Mouse (Mus musculus) heart, embryonic 16.5 days (tissue): ENCODE data around the gene Evi2b. TPM values are rescaled to one million over a fixed set of nuclear protein-coding genes. Genes with fewer than 3 reads are reported as not detected.

Experiments
- ATAC-seq: fragments of 200-750 bp; cut with Nextera tagmentation; replicated peaks from 2 replicates; pipeline ENCODE4 v1.8.0; 2017; ENCODE audit warnings: moderate number of reproducible peaks; ENCODE audit not compliant: insufficient read depth, low FRiP score; ENCODE audit errors: extremely low read depth
- H3K27ac ChIP-seq: fragments of 300-500 bp; sonication (generic); 2 replicates; pipeline ENCODE4 v1.5.1; 2014; ENCODE audit warnings: mild to moderate bottlenecking, low read length, control low read depth, moderate library complexity
- H3K27me3 ChIP-seq: fragments of 300-500 bp; sonication (generic); 2 replicates; pipeline ENCODE4 v1.6.1; 2014; ENCODE audit warnings: low read length, mixed read lengths; ENCODE audit not compliant: control insufficient read depth, insufficient read depth
- H3K36me3 ChIP-seq: fragments of 300-500 bp; sonication (generic); 2 replicates; pipeline ENCODE4 v1.6.1; 2014; ENCODE audit not compliant: control insufficient read depth, insufficient read depth
- H3K4me1 ChIP-seq: fragments of 300-500 bp; sonication (generic); 2 replicates; pipeline ENCODE4 v1.6.1; 2014; ENCODE audit warnings: low read length, mixed read lengths; ENCODE audit not compliant: control insufficient read depth, insufficient read depth
- H3K4me2 ChIP-seq: fragments of 300-500 bp; sonication (generic); 2 replicates; pipeline ENCODE4 v1.6.1; 2014; ENCODE audit warnings: low read depth, mild to moderate bottlenecking, control low read depth, low read length
- H3K4me3 ChIP-seq: fragments of 300-500 bp; sonication (generic); 2 replicates; pipeline ENCODE4 v1.5.1; 2014; ENCODE audit warnings: mild to moderate bottlenecking, control low read depth, low read length
- H3K9ac ChIP-seq: fragments of 300-500 bp; sonication (generic); 2 replicates; pipeline ENCODE4 v1.6.1; 2014; ENCODE audit warnings: low read length, control low read depth
- H3K9me3 ChIP-seq: fragments of 300-500 bp; sonication (generic); replicated peaks from 2 replicates; pipeline ENCODE4 v1.6.1; 2016; ENCODE audit warnings: low read length; ENCODE audit not compliant: control insufficient read depth
- WGBS: fragments of 180-500 bp; shearing (Covaris S2); extraction: QIAGEN DNeasy Blood & Tissue Kit; methylation state at CpG from one replicate; pipeline ENCODE4 v1.1.7; 2014; 5-methylcytosine and 5-hydroxymethylcytosine counted together
- polyA plus RNA-seq: library from polyadenylated mRNA; unstranded; fragments of >200 nt; fragmentation: Nextera tagmentation; extraction: Ambion mirVana; gene quantifications from 2 replicates; pipeline ENCODE4 v1.2.1, GENCODE M21; 2015

The Evi2b gene
- polyA plus RNA-seq, 1 experiment from 2014 or later: 2.0 TPM

DNA sequence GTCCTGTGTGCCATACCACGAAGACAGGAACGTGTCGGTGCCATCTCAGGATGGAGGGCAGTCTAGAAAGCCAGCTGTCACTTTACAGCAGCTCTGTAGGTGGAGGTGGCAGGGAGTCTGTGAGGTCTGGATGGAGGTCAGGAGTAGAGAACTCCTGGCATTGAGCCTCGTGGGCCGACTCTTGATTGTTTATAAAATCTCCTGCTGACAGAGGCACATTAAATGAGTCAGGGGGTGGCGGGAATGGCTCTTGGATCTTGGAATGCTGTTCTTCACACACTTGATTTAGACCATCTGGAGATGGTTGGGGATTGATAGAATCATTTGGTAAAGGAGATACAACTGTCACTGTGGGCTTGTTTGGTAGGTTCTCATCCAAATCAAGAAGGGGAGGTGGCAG lies 8.2 kb downstream of the Evi2b start:
- no peaks in the 10 kb centered on the region for H3K9me3 ChIP-seq
- H3K9ac ChIP-seq: no peak overlapping the region
- WGBS: 69% methylated on average over 6 of the region's 6 CpGs
- H3K36me3 ChIP-seq: 0 out of 2 replicates have a peak, but pooled peaks cover 2% of the 10 kb centered on the region
- H3K27me3 ChIP-seq: no peaks in the 10 kb centered on the region
- ATAC-seq: no peak
- H3K27ac ChIP-seq: no peak overlapping the region
- H3K4me3 ChIP-seq: no peak overlapping the region
- H3K4me1 ChIP-seq: no peaks in the 10 kb centered on the region
- no peak overlapping the region for H3K4me2 ChIP-seq

- Histone ChIP-seq H3K9ac (no peak overlapping the region), H3K27ac (no peak overlapping the region), H3K4me1 (no peaks in the 10 kb centered on the region), H3K9me3 (no peaks in the 10 kb centered on the region), H3K4me3 (no peak overlapping the region), H3K4me2 (no peak overlapping the region), H3K36me3 (0 out of 2 replicates have a peak, but pooled peaks cover 2% of the 10 kb centered on the region), H3K27me3 (no peaks in the 10 kb centered on the region)
- no peak for ATAC-seq
- 88% methylated on average over 3 of the region's 3 CpGs for WGBS
Observed at GRCm38 (mm10) chr11:79511970-79512369, 11.6 kb downstream of the Evi2b start.

DNA sequence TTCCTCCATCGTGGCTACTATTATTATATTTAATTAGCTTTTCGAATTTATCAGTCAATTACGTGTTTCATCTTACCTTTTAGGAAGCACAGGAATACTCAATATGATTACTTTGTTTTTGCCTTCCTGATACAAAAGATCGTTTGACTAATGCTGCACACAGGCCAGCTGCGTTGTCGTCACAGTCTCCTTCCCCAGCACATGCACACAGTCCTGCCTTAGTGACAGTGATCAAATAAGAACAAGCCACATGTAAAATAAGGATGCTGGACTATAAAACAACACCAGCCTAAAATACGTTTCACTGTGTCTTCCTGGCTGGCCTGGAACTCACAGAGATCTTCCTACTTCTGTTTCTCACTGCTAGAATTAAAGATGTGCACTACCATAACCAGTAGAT lies 19.1 kb downstream of the Evi2b start:
- Histone ChIP-seq H3K4me3 (no peak overlapping the region), H3K9ac (no peak overlapping the region), H3K4me1 (no peaks in the 10 kb centered on the region), H3K4me2 (no peak overlapping the region), H3K27me3 (no peaks in the 10 kb centered on the region), H3K36me3 (no peaks in the 10 kb centered on the region), H3K27ac (no peak overlapping the region), H3K9me3 (no peaks in the 10 kb centered on the region)
- WGBS: 87% methylated on average over 7 of the region's 7 CpGs
- no peak for ATAC-seq

DNA sequence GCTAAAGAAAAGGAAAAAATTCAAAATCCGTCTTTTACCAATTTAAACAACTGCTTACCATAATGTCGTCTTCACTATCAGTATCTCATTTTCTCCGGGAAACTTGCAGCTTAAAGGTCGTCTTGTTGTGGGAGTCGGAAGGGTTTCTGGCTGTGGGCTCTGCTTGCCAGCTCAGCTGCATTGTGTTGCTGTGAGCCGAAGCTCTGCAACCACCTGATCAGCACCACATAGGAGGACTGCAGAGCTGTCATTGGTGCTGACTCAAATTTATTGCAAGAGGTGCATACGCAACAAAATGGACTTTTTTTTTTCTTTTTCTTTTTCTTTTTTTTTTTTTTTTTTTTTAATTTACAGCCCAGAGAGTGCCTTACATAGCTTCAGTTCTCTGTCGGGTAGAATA lies 19.7 kb downstream of the Evi2b start, which contains the start of gene Omg:
Gene Omg, minus strand, starts transcription at position 240 of the 400 bp plus-strand sequence.
- WGBS: 55% methylated on average over 8 of the region's 8 CpGs
- Histone ChIP-seq H3K27me3 (no peaks in the 10 kb centered on the region), H3K4me1 (no peaks in the 10 kb centered on the region), H3K9ac (no peak within 1 kb of the TSS), H3K4me3 (no peak within 1 kb of the TSS), H3K27ac (no peak within 1 kb of the TSS), H3K36me3 (no peaks in the 10 kb centered on the region), H3K9me3 (no peaks in the 10 kb centered on the region), H3K4me2 (no peak within 1 kb of the TSS)
- ATAC-seq: no peak

DNA sequence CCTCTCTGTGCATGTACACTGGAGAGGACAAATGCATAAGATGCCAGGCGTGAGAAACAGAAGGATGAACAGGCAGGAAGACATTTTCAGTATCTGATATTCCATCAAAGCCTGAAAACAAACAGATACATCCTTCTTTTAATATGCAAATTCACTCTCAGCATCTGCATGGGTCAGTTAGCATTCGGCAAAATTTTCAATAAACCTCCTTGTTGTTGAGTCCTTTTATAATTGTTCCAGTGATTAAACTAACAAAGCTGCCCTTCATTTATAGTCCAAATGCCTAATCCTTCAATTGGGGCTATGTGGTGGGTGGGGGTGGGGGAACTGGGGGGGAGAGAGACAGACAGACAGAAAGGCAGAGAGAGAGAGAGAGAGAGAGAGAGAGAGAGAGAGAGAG lies 20.6 kb downstream of the Evi2b start:
- no peaks in the 10 kb centered on the region for H3K9me3 ChIP-seq
- no peak overlapping the region for H3K4me3 ChIP-seq
- H3K36me3 ChIP-seq: no peaks in the 10 kb centered on the region
- no peaks in the 10 kb centered on the region for H3K4me1 ChIP-seq
- H3K27ac ChIP-seq: no peak overlapping the region
- no peak overlapping the region for H3K4me2 ChIP-seq
- H3K27me3 ChIP-seq: no peaks in the 10 kb centered on the region
- H3K9ac ChIP-seq: no peak overlapping the region
- ATAC-seq: no peak
- 75% methylated on average over 2 of the region's 2 CpGs for WGBS

- Histone ChIP-seq H3K9me3 (no peaks in the 10 kb centered on the region), H3K27ac (no peak overlapping the region), H3K9ac (no peak overlapping the region), H3K27me3 (no peaks in the 10 kb centered on the region), H3K4me3 (no peak overlapping the region), H3K4me2 (no peak overlapping the region; the same call in 1 of the 2 replicates), H3K36me3 (peaks cover 3% of the 10 kb centered on the region; the same call in 1 of the 2 replicates), H3K4me1 (peaks cover 10% of the 10 kb centered on the region)
- WGBS: 68% methylated on average over 10 of the region's 10 CpGs
- ATAC-seq: no peak
Observed at GRCm38 (mm10) chr11:79494976-79495800, 28.4 kb downstream of the Evi2b start.

- Histone ChIP-seq H3K27me3 (no peaks in the 10 kb centered on the region), H3K27ac (no peak overlapping the region), H3K9ac (no peak overlapping the region), H3K4me2 (no peak overlapping the region), H3K36me3 (no peaks in the 10 kb centered on the region), H3K4me3 (no peak overlapping the region), H3K4me1 (no peaks in the 10 kb centered on the region), H3K9me3 (no peaks in the 10 kb centered on the region)
- ATAC-seq: no peak
Observed at GRCm38 (mm10) chr11:79484721-79485120, 38.8 kb downstream of the Evi2b start.

- WGBS: 84% methylated on average over 7 of the region's 7 CpGs
- no peak for ATAC-seq
Observed at GRCm38 (mm10) chr11:79483876-79484528, 39.6 kb downstream of the Evi2b start.

GRCm38 (mm10) chr11:79483392-79483791 lies 40.2 kb downstream of the Evi2b start:
- Histone ChIP-seq H3K27ac (no peak overlapping the region), H3K9me3 (no peaks in the 10 kb centered on the region), H3K4me3 (no peak overlapping the region), H3K27me3 (no peaks in the 10 kb centered on the region), H3K4me1 (no peaks in the 10 kb centered on the region), H3K9ac (no peak overlapping the region), H3K4me2 (no peak overlapping the region), H3K36me3 (no peaks in the 10 kb centered on the region)
- no peak for ATAC-seq
- WGBS: 88% methylated on average over 6 of the region's 6 CpGs

More at GRCm38 (mm10) chr11:79483876-79484528, 39.6 kb downstream of the Evi2b start:
- Histone ChIP-seq H3K36me3 (no peaks in the 10 kb centered on the region), H3K4me3 (no peak overlapping the region), H3K9ac (no peak overlapping the region), H3K27ac (no peak overlapping the region), H3K4me2 (no peak overlapping the region), H3K4me1 (no peaks in the 10 kb centered on the region), H3K9me3 (no peaks in the 10 kb centered on the region), H3K27me3 (no peaks in the 10 kb centered on the region)
